Mouse (Mus musculus): ENCODE data around the gene Prrt3. TPM values are rescaled to one million over a fixed set of nuclear protein-coding genes. Genes with fewer than 3 reads are reported as not detected.

The Prrt3 gene
- 30.2 and 31.0 TPM in 2 replicates for polyA plus RNA-seq (2012; rRNA removed)

DNA sequence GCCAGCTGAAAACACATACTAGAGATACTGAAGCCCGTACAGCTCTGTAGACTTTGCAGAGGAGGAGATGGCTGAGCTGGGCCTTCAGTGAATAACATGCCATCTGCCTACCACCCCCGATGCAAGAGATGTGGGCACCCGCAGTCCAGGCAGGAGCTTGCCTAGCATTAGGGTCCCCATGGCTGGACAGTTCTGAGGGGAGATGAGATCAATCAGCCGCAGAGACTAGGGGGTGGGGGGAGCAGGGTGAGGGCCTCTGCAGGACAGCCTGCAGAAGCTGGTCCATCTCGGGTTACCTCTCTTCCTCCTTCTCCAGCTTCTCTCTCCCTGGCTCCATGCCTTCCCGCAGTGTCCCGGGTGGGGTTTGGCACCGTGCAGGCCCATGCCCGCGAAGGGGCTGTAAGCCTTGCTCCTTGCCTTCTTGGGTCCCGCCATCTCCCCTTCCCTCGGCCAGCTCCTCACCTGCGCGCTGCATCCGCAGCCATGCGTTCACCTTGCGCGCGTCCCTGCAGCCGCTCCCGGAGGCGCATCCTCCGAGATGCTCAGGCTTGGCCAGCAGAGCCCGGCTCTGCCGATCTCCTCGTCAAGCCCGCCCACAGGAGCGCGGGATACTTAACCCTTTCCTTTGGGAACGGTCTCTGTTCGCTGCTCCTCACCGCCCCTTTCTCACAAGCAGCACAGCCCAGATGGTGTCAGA lies at the start of gene Prrt3:
TSS of gene Prrt3 (minus strand) at position 544 of the 697 bp plus-strand sequence.
- peak in 1 of 2 experiments; percentile 81 for DNase-seq (ENCODE audit: extremely low spot score in 1 of 2, low spot score in 1 of 2)

DNA sequence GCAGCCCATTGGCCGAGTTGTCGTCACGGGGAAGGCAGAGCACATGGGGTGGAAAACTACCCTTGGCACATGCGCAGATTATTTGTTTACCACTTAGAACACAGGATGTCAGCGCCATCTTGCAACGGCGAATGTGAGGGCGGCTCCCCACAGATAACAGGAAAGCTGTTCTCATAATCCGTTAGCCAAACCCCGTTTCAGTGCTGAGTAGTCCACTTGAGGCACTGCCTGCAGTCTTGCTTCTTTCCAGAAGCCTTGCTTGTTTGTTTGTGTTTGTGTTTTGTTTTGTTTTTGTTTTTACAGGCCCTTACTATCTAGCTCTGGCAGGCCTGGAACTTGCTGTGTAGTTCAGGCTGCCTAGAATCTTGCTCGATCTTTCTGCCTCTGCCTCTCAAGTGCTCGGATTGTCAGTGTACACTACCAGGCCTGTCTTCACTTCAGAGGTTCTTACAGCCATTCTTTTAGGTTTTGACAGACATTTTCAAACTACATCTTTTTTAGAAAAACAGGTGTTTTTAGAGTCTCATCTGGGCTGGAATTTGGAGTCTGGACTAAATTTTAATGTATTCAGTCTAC lies 42.3 kb upstream of the Prrt3 start:
- DNase-seq (ENCODE audit: extremely low spot score in 1 of 2, low spot score in 1 of 2) = no peak

DNA sequence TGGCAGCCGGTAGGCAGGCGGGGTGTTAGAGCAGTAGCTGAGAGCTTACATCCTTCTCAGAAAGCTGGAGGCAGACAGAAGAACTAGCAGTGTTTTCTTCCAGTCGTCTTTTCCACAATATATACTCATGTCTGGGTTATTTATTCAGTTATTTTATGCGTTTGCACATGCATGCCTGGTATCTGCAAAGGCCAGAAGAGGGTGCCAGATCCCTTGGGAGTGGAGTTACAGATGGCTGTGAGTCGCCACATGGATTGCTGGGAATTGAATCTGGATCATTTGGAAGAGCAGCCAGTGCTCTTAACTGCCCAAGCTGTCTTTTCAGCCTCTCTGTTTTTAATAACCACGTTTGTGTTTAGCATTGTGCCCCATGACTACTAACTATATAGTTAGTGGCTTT lies 39.9 kb upstream of the Prrt3 start:
- DNase-seq (ENCODE audit: extremely low spot score in 1 of 2, low spot score in 1 of 2) = no peak

DNA sequence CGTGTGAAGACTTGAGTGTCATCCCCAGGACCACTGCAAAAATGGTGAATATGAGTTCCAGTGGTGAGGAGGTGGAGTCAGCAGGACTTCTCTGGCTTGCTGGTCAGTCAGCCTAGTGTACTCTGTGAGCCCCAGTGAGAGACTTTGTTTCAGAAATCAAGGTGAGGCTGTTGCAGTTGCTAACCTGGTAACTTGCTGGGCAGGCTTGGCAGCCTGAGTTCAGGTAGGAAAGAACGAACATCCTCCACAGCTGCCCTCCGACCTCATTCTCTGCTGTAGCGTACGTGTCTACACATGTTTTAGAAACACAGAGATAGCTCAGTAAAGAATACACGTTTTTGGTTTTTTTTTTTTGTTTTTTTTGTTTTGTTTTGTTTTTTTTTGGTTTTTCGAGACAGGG lies 33.2 kb upstream of the Prrt3 start:
- no peak for DNase-seq (ENCODE audit: extremely low spot score in 1 of 2, low spot score in 1 of 2)

DNA sequence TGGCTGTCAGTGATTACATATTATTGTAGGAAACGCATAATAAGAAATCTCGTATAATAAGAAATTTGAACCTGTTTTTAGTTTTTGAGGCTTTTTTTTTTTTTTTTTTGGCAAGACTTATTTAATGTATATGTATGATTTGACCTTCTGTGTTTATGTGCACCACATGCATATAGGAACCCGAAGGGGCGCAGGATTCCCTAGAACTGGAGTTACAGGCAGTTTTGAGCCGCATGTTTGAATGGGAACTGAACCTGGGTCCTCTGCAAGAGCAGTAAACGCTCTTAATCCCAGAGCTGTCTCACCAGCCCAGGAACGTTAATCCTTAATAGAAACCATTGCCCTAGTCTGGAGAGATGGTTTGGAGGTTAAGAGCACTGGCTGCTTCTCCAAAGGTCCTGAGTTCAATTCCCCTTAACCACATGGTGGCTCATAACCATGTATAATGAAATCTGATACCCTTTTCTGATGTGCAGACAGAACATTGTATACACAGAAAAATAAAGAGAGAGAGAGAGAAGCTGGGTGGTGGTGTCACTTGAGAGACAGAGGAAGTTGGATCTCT lies 30.2 kb upstream of the Prrt3 start:
- no peak for DNase-seq (ENCODE audit: extremely low spot score in 1 of 2, low spot score in 1 of 2)

DNA sequence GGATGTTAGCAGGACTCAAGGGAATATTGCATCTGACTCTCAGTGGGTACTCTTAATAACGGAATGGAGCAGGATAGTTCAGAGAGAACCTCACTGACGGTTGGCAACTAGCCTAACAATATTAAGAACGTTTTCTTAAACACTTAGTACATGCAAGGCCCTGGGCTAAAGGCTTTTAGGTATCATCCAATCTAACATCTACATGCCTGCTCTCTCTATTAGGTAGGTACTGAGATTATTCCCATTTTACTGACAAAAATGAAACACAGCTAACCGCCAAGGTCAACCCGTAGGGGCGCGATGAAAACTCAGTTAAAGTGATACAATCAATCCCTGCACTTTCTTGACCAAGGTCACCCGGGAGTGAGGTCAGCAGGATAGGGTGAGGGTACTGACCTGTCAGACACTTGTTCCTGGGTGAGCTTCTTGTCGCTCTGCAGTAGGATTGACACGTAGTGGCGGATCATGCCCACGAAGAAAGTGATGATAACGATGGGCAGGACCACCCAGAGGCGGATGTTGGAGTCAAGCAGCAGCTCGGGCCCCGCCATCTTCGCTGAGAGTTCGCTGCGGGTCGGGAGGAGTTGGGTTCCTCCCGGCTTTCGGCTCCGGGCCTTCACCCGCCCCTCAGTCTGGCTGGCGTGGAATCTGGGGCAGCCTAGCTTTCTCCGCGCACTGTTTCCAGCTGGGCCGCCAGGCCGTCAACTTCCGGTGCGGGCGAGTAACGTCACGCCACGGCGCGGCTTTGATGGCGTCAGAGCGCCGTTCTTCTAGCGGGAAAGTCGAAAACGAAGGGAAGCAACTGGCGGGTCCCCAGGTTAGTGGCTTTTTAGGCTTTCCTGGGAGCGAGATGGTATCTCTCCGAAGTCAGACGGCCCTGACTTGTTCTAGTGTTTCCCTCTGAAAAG lies 29.5 kb upstream of the Prrt3 start, which contains the start of the genes Emc3 and Fancd2:
TSS of gene Emc3 (minus strand) at position 721 of the 908 bp plus-strand sequence.
TSS of gene Fancd2 (plus strand) at position 751 of the 908 bp plus-strand sequence.
- DNase-seq (ENCODE audit: extremely low spot score in 1 of 2, low spot score in 1 of 2) = peak; percentile 74 to 97

DNA sequence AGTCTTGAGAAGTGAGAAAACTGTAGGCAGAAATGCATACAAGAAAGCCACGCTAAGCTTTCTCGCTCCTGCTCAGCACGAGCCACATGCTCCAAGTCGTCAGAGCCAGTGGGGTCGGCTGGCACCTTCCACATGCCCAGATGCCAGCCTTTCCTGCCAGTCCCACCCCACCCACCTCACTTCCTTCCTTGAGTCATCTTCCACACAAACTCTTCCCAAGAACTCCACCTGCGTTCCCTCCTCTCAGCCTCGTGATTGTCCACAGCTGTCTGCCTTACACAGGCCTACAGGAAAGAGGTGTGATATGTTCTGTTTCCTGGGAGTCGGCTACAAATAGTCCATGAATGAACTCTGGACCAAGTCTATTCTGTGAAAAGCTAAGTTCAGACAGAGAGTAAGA lies 21.7 kb upstream of the Prrt3 start:
- peak in 1 of 2 experiments; percentile 74 for DNase-seq (ENCODE audit: extremely low spot score in 1 of 2, low spot score in 1 of 2)

DNA sequence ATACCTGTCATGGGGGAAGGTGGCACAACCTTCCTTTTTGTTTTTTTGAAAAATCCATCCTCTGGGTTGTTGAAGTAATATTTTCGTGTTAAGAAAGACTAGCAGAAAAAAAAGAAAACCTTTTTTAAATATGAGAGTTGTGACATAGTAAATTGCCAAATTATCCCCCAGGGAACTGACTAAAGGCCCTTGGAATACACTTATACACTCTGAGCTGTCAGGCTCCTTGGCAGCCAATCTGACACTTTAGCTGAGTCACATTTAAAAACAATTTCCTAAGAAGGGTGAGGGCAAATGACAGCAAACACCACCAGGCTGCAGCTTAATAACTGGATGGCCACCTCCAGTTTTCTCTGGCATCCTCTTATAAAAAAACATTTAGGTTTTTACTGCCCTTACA lies 20.6 kb upstream of the Prrt3 start:
- no peak for DNase-seq (ENCODE audit: extremely low spot score in 1 of 2, low spot score in 1 of 2)

DNA sequence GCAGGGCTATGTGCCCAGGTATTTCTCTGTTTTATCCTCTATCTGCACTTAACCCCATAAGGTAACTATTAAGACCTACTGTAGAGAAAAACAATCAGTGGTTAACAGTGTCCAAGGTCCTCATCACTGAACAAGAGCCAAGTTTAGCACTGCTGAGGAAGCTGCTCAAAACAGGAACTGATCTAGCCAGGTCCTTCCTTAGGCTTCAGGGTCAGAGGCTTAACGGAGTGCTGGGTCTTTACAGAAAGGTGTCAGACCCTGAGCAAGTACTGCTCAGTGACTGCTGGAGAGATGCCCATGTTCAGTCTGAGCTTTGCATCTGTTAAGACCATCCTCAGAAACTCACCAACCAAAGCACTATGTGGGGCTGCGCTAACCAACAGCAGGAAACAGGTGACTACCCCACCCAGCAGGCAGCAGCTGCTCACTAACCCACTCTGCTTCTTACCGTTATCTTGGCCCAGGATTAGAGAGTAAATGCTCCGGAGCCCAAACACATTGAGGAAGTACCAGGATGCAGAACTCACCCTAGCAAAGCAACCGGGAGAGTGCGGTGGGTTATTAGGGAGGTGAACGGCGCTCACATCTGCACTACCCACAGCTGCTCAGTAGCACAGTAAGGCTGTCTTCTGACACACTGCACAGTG lies 15.8 kb upstream of the Prrt3 start:
- no peak for DNase-seq (ENCODE audit: extremely low spot score in 1 of 2, low spot score in 1 of 2)

DNA sequence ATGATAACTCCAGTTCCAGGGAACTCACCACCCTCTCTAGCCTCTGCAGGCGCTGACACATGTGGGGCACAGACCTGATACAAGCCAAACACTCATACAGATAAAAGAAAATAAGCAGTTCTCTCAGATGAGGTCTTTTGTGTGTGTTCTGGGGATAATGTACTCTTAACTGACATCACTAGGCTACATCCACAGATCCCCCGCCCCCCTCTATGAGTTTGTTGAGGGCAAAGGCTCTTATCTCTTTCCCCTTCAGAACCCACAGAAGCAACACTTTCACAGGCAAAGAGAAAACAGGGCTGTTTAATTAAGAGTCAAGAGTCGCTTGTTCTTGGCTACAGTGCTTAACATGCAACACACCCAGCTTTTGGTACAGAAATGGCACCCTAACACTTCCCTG lies 12.9 kb upstream of the Prrt3 start:
- no peak for DNase-seq (ENCODE audit: extremely low spot score in 1 of 2, low spot score in 1 of 2)

DNA sequence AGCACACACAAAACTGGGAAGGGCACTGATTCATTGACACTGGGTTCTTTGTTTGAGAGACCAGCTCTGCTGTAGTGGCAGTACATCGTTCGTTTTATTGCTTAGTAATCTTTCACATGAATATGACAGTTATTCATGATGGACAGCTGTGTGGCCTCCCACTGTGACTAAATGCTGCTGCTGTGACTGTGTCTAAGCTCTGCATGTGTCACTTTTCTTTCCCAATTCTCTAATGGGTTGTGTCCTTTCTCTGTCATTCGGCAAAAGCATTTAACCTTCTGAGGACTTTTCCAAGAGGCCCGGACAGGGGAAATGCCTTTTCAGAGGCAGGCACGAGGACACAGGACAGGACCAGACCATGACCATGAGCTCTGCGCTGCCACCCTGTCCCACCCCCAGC lies 12.2 kb upstream of the Prrt3 start:
- DNase-seq (ENCODE audit: extremely low spot score in 1 of 2, low spot score in 1 of 2) = no peak

DNA sequence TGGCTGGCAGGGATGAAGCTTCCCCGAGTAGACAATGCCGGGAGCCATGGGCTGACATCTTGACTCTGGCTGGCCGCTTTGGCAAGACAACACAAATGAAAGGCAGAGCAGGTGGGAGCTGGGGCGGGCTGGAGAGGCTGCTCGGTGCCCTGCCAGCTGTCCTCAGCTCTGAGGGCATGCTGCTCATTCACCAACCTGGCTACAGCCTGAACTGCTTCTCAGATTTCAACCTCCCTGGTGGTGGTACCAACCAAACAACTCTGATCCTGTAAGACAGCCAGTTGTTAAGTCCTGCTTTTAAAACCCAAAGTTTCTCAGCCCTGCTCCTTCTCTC lies 7.2 kb upstream of the Prrt3 start:
- no peak for DNase-seq (ENCODE audit: extremely low spot score in 1 of 2, low spot score in 1 of 2)

DNA sequence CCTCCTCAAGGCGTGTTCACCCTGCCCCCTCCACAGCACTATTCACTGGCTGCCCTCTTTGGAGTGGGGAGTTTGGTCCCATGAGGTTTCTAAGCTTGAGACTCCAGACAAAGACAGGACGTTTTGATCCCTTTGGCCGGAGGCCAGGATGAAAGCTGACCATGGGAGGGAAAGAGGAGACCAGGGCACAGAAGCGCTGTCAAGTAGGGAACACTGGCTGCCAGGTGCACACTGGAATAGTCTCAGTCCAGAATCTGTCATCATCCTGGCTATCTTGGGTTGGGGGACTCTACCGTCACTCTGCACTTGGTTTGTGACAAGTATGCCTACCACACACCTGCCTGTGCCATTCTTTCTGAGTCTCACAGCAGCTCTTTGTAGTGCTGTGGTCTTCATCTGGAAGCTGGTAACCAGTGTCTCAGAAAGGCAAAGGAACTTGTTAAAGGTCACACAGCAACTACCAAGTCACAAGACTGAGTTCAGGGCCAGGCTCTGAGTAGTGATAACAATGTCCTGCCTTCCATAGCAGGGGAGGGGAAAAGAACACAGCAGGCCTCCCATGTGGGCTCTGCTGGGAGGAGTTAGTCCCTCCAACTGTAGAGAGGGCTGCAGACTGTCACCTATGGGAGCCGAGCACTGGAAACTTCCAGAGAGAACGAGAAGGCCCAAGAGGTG lies 6.7 kb upstream of the Prrt3 start:
- DNase-seq (ENCODE audit: extremely low spot score in 1 of 2, low spot score in 1 of 2) = no peak

DNA sequence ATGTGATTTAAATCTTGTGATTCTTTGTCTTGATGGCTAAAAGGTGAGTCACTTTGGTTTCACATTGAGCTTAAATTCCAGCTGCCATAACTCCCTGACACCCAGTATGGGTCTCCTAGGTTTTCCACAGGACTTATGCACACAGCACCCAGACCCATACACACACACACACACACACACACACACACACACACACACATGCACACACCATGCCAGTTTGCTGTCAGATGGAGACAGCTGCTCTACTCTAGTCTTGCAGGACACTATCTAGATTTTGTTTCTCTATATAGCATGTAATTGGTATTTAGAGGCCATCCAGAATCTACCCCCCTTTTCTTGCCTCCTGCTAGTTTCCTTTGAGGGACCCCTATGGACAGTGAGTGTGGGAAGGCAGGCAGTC lies 5.4 kb upstream of the Prrt3 start:
- DNase-seq (ENCODE audit: extremely low spot score in 1 of 2, low spot score in 1 of 2) = no peak

DNA sequence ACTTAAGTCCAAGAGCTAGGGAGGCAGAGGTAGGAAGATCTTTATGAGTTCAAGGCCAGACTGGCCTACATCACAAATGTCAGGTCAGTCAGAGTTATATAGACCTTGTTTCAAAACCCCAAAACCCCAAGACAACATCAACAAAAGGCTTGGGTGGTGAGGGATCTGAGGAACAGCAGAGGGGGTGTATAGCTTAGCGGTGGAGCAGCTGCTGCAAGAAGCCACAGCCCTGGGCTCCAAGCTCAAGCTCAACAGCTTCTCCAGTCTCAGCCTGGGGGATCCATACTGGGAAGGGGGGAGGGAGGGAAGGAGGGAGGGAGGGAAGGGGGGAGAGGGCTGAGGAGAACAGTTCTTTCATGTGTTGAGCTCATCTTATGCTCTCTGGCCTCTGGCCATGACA lies 4.0 kb upstream of the Prrt3 start:
- DNase-seq (ENCODE audit: extremely low spot score in 1 of 2, low spot score in 1 of 2) = no peak

DNA sequence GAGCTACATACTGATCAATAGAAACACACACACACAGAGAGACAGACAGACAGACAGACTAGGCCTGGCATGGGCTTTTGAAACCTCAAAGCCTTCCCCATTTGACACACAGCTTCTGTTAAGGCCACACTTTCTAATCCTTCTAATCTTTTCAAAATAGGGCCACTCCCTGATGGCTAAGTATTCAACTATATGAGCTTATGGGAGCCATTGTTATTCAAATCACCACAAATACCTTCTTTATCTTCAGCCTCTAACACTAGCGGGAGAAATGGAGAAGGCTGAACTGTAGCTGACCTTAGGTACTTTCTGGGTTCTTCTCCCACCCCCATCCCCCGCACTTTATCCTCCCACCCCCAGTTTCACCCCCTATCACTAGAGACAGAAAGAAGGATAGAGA lies 1.1 kb upstream of the Prrt3 start:
- no peak for DNase-seq (ENCODE audit: extremely low spot score in 1 of 2, low spot score in 1 of 2)

DNA sequence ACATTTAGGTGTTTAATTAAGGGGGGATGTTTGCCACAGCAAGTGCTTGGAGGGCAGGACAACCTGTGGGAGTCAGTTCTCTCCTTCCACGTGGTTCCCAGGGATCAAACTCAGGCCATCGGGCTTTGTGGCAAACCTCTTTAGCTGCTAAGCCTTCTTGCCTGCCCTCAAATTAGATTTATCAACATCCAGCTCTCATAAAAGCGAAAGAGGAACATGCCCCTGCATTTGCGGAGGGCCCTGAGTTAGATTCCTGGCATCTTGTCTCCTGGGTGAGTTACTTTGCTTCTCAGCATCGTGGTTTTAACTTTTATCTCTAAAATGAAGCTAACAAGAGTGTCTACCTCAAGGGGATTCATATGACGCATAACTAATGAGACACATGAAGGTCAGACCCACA lies 2.4 kb downstream of the Prrt3 start:
- no peak for DNase-seq (ENCODE audit: extremely low spot score in 1 of 2, low spot score in 1 of 2)

DNA sequence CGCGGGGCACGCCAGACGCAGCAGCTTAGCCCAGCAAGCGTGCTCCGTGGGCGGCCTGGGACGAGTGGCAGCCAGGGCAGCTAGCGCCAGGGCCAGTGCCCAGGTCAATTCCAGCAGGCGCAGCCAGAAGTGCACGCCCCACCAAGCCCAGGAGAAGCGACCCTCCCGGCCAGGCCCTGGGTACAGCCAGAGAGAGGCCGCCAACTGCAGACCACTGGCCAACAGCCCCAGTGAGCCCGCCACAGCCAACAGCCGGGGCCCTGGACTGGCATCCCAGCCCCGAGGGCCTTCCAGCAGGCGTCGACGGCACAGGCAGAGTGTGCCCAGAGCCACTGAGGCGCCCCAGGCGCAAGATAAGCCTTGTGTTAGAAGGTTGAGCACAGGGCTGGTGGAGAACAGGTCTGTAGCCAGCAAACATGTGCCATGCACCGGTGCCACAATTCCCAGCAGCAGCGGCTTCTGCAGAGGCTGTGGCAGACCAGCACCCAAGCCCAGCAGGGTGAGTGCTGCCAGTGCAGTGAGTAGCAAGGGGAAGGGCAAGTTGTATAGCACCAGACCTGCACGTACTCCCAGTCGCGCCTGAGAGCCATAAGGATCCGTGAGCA lies 6.6 kb downstream of the Prrt3 start:
- DNase-seq (ENCODE audit: extremely low spot score in 1 of 2, low spot score in 1 of 2) = no peak

DNA sequence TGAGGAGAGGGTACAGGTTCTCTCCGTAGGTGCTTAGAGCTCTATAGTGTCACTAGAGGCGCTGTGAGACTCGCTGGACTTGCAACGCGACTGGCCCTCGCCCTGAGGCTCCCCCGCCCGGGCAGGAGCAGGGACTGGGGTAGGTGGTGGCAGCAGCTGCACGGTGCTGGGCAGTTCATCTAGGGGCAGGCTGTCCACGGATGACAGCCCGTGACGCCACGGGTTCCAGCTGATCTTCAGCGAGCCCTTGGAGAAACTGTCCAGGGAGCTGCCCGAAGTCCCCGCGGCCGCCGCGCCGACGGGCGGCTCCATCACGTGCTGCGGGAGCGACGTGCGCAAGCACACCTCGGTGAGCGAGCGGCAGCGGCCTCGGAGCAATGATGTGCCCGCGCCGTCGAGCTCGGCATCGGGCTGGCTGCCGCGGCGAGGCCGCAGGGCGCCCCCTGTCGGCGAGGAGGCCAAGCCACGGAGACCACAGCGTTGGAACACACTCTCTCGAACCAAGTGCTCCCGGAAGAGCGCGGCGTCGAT lies 7.4 kb downstream of the Prrt3 start:
- peak in 1 of 2 experiments; percentile 70 for DNase-seq (ENCODE audit: extremely low spot score in 1 of 2, low spot score in 1 of 2)
